Mouse (Mus musculus): ENCODE measurements around the gene Pitpnm1.

Gene Pitpnm1

GRCm38 (mm10) chr19:4094774-4095303, 5.0 kb upstream of the Pitpnm1 start:
- DNase-seq (ENCODE audit: low spot score) = no peak

GRCm38 (mm10) chr19:4095802-4096201, 4.0 kb upstream of the Pitpnm1 start:
- no peak for DNase-seq (ENCODE audit: low spot score)

- DNase-seq (ENCODE audit: low spot score) = peak; percentile 99
These were observed 3.0 kb upstream of the Pitpnm1 start, which contains the start of gene Cdk2ap2 for GRCm38 (mm10) chr19:4096642-4097440. Cdk2ap2 (plus strand) TSS chr19:4097182.

- no peak for DNase-seq (ENCODE audit: low spot score)
These were observed 2.4 kb upstream of the Pitpnm1 start for GRCm38 (mm10) chr19:4097441-4097825.

- DNase-seq (ENCODE audit: low spot score) = no peak
These were observed 1.4 kb upstream of the Pitpnm1 start for GRCm38 (mm10) chr19:4098426-4098825.

- peak; percentile 79 for DNase-seq (ENCODE audit: low spot score)
These were observed 742 bp upstream of the Pitpnm1 start for GRCm38 (mm10) chr19:4099056-4099455.

- no peak for DNase-seq (ENCODE audit: low spot score)
These were observed 992 bp downstream of the Pitpnm1 start for GRCm38 (mm10) chr19:4100718-4101261.

- no peak for DNase-seq (ENCODE audit: low spot score)
These were observed 1.7 kb downstream of the Pitpnm1 start for GRCm38 (mm10) chr19:4101466-4101865.

- DNase-seq (ENCODE audit: low spot score) = no peak
These were observed 2.3 kb downstream of the Pitpnm1 start for GRCm38 (mm10) chr19:4102049-4102448.

- no peak for DNase-seq (ENCODE audit: low spot score)
These were observed 2.8 kb downstream of the Pitpnm1 start for GRCm38 (mm10) chr19:4102626-4103025.

GRCm38 (mm10) chr19:4103294-4103693, 3.5 kb downstream of the Pitpnm1 start:
- DNase-seq (ENCODE audit: low spot score) = no peak

- no peak for DNase-seq (ENCODE audit: low spot score)
These were observed 4.0 kb downstream of the Pitpnm1 start for GRCm38 (mm10) chr19:4103792-4104191.

- no peak for DNase-seq (ENCODE audit: low spot score)
These were observed 4.9 kb downstream of the Pitpnm1 start for GRCm38 (mm10) chr19:4104675-4105194.

GRCm38 (mm10) chr19:4106654-4107053, 6.9 kb downstream of the Pitpnm1 start:
- DNase-seq (ENCODE audit: low spot score) = no peak

GRCm38 (mm10) chr19:4108535-4108934, 8.7 kb downstream of the Pitpnm1 start:
- DNase-seq (ENCODE audit: low spot score) = no peak

- DNase-seq (ENCODE audit: low spot score) = no peak
These were observed 12.5 kb downstream of the Pitpnm1 start for GRCm38 (mm10) chr19:4112063-4112960.

GRCm38 (mm10) chr19:4113186-4113805, 13.5 kb downstream of the Pitpnm1 start:
- peak; percentile 55 for DNase-seq (ENCODE audit: low spot score)

GRCm38 (mm10) chr19:4113806-4114230, 14.0 kb downstream of the Pitpnm1 start:
- DNase-seq (ENCODE audit: low spot score) = no peak

- no peak for DNase-seq (ENCODE audit: low spot score)
These were observed 14.8 kb downstream of the Pitpnm1 start for GRCm38 (mm10) chr19:4114551-4114950.

- no peak for DNase-seq (ENCODE audit: low spot score)
These were observed 15.3 kb downstream of the Pitpnm1 start for GRCm38 (mm10) chr19:4115144-4115543.

- no peak for DNase-seq (ENCODE audit: low spot score)
These were observed 16.0 kb downstream of the Pitpnm1 start for GRCm38 (mm10) chr19:4115816-4116215.

- DNase-seq (ENCODE audit: low spot score) = no peak
These were observed 17.2 kb downstream of the Pitpnm1 start for GRCm38 (mm10) chr19:4117006-4117405.
